Mouse (Mus musculus) liver, postnatal 0 days (tissue): ENCODE measurements around the gene Myo6. TPM values are rescaled to one million over a fixed set of nuclear protein-coding genes. Genes with fewer than 3 reads are reported as not detected.
A peak's percentile ranks its signal among the peaks of the same experiment; 100 is the strongest.

Experiments used
- ATAC-seq: fragments of 200-750 bp; cut with Nextera tagmentation; 2 replicates; pipeline ENCODE4 v1.8.0; 2017; ENCODE audit warnings: mild to moderate bottlenecking, moderate library complexity
- DNase-seq: peaks from one replicate; pipeline ENCODE4 v3.0.0-alpha.2; 2016
- H3K27ac ChIP-seq: fragments of 300-500 bp; sonication (generic); 2 replicates; pipeline ENCODE4 v1.5.1; 2014; ENCODE audit warnings: antibody characterized with exemption, moderate library complexity, mild to moderate bottlenecking, low read depth
- H3K27me3 ChIP-seq: fragments of 300-500 bp; sonication (generic); 2 replicates; pipeline ENCODE4 v1.6.1; 2014; ENCODE audit warnings: low read length, control low read depth, mixed read lengths; ENCODE audit not compliant: insufficient read depth
- H3K36me3 ChIP-seq: fragments of 300-500 bp; sonication (generic); replicated peaks from 2 replicates; pipeline ENCODE4 v1.6.1; 2014; ENCODE audit warnings: mild to moderate bottlenecking, control low read depth, low read length, moderate library complexity, mixed read lengths; ENCODE audit not compliant: insufficient read depth
- H3K4me1 ChIP-seq: fragments of 300-500 bp; sonication (generic); 2 replicates; pipeline ENCODE4 v1.6.1; 2014; ENCODE audit warnings: antibody characterized with exemption, mild to moderate bottlenecking, control low read depth; ENCODE audit not compliant: insufficient read depth
- H3K4me2 ChIP-seq: fragments of 300-500 bp; sonication (generic); 2 replicates; pipeline ENCODE4 v1.6.1; 2014; ENCODE audit warnings: low read depth, mild to moderate bottlenecking, low read length, moderate library complexity, mixed read lengths
- H3K4me3 ChIP-seq: fragments of 300-500 bp; sonication (generic); 2 replicates; pipeline ENCODE4 v1.5.1; 2014; ENCODE audit warnings: low read depth, low read length
- H3K9ac ChIP-seq: fragments of 300-500 bp; sonication (generic); replicated peaks from 2 replicates; pipeline ENCODE4 v1.6.1; 2014; ENCODE audit warnings: mild to moderate bottlenecking, moderate library complexity
- H3K9me3 ChIP-seq: fragments of 300-500 bp; sonication (generic); 2 replicates; pipeline ENCODE4 v1.6.1; 2016; ENCODE audit warnings: mild to moderate bottlenecking, control low read depth, low read length, mixed read lengths
- CTCF ChIP-seq: sonication (generic); IDR thresholded peaks from 2 replicates; pipeline ENCODE4 v1.5.1; 2016; ENCODE audit warnings: antibody characterized with exemption, low read depth
- EP300 ChIP-seq: IDR thresholded peaks from 2 replicates; pipeline ENCODE4 v1.6.1; 2016; ENCODE audit warnings: antibody characterized with exemption, low read depth, mild to moderate bottlenecking
- WGBS: fragments of 180-500 bp; shearing (Covaris S2); extraction: QIAGEN DNeasy Blood & Tissue Kit; methylation state at CpG from one replicate; pipeline ENCODE4 v1.1.7; 2014; ENCODE audit not compliant: insufficient replicate concordance; 5-methylcytosine and 5-hydroxymethylcytosine counted together
- polyA plus RNA-seq: library from polyadenylated mRNA; unstranded; fragments of >200 nt; fragmentation: Nextera tagmentation; extraction: Ambion mirVana; gene quantifications from 2 replicates; pipeline ENCODE4 v1.2.1, GENCODE M21; 2015

The Myo6 gene
- 3.2 and 4.4 TPM in 2 replicates for polyA plus RNA-seq

- no peaks in the 10 kb centered on the region for H3K36me3 ChIP-seq
- H3K4me1 ChIP-seq, result peaks cover 3% of the 10 kb centered on the region
- no peaks in the 10 kb centered on the region for H3K27me3 ChIP-seq
- peak within 1 kb of the TSS; percentile 78 for H3K9ac ChIP-seq
- peak; percentile 96 for DNase-seq
- WGBS, result under 1% methylated on average over 66 of the region's 69 CpGs
- H3K4me3 ChIP-seq, result peak within 1 kb of the TSS; percentile 74
- peak within 1 kb of the TSS; percentile 92 for H3K27ac ChIP-seq
- TF ChIP-seq CTCF (no peak), EP300 (no peak)
- H3K9me3 ChIP-seq, result no peaks in the 10 kb centered on the region
- peak within 1 kb of the TSS; percentile 84 for H3K4me2 ChIP-seq
- ATAC-seq, result peak; percentile 98
Measured at GRCm38 (mm10) chr9:80164611-80165474, at the start of gene Myo6. Myo6 (plus strand) TSS chr9:80165031.

- DNase-seq (no peak), ATAC-seq (no peak)
- Histone ChIP-seq H3K36me3 (peaks cover 37% of the 10 kb centered on the region), H3K27ac (no peak overlapping the region), H3K9ac (no peak overlapping the region), H3K27me3 (no peaks in the 10 kb centered on the region), H3K9me3 (no peaks in the 10 kb centered on the region), H3K4me3 (no peak overlapping the region), H3K4me2 (no peak overlapping the region), H3K4me1 (no peaks in the 10 kb centered on the region)
- TF ChIP-seq EP300 (no peak), CTCF (no peak)
- 83% methylated on average over 10 of the region's 10 CpGs for WGBS
Measured at GRCm38 (mm10) chr9:80145992-80146587, 18.7 kb upstream of the Myo6 start.

GRCm38 (mm10) chr9:80149594-80149993 lies 15.2 kb upstream of the Myo6 start:
- Histone ChIP-seq H3K36me3 (peaks cover 12% of the 10 kb centered on the region), H3K4me3 (no peak overlapping the region), H3K9me3 (no peaks in the 10 kb centered on the region), H3K4me1 (no peaks in the 10 kb centered on the region), H3K27me3 (no peaks in the 10 kb centered on the region), H3K27ac (no peak overlapping the region), H3K4me2 (no peak overlapping the region), H3K9ac (no peak overlapping the region)
- DNase-seq (no peak), ATAC-seq (no peak)
- 59% methylated on average over 5 of the region's 5 CpGs for WGBS
- TF ChIP-seq CTCF (no peak), EP300 (no peak)

- ATAC-seq, result no peak
Measured at GRCm38 (mm10) chr9:80155277-80155676, 9.6 kb upstream of the Myo6 start.

GRCm38 (mm10) chr9:80156780-80157179 lies 8.1 kb upstream of the Myo6 start:
- Histone ChIP-seq H3K4me2 (no peak overlapping the region), H3K27ac (no peak overlapping the region), H3K4me1 (peaks cover 4% of the 10 kb centered on the region; the same call in 1 of the 2 replicates), H3K9me3 (no peaks in the 10 kb centered on the region), H3K9ac (no peak overlapping the region), H3K4me3 (no peak overlapping the region), H3K36me3 (no peaks in the 10 kb centered on the region), H3K27me3 (no peaks in the 10 kb centered on the region)
- ATAC-seq (no peak), DNase-seq (no peak)
- WGBS, result 53% methylated on average over 5 of the region's 5 CpGs
- TF ChIP-seq EP300 (no peak), CTCF (no peak)

More at GRCm38 (mm10) chr9:80155277-80155676, 9.6 kb upstream of the Myo6 start:
- Histone ChIP-seq H3K27me3 (no peaks in the 10 kb centered on the region), H3K36me3 (no peaks in the 10 kb centered on the region), H3K4me1 (peaks cover 4% of the 10 kb centered on the region; the same call in 1 of the 2 replicates), H3K4me3 (no peak overlapping the region), H3K27ac (no peak overlapping the region), H3K9me3 (no peaks in the 10 kb centered on the region), H3K4me2 (no peak overlapping the region), H3K9ac (no peak overlapping the region)
- WGBS, result 75% methylated on average over 5 of the region's 5 CpGs
- TF ChIP-seq EP300 (no peak), CTCF (no peak)
- no peak for DNase-seq

- Histone ChIP-seq H3K36me3 (no peaks in the 10 kb centered on the region), H3K9me3 (no peaks in the 10 kb centered on the region), H3K4me1 (peaks cover 4% of the 10 kb centered on the region; the same call in 1 of the 2 replicates), H3K4me2 (no peak overlapping the region), H3K4me3 (no peak overlapping the region), H3K9ac (no peak overlapping the region), H3K27ac (no peak overlapping the region), H3K27me3 (no peaks in the 10 kb centered on the region)
- peak; percentile 17 for DNase-seq
- WGBS, result 80% methylated on average over 12 of the region's 12 CpGs
- TF ChIP-seq CTCF, result no peak
- no peak for TF ChIP-seq EP300
- no peak for ATAC-seq
Measured at GRCm38 (mm10) chr9:80157840-80158465, 6.9 kb upstream of the Myo6 start.
